Mouse (Mus musculus): ENCODE results near the gene Nppb.
A peak's percentile ranks its signal among the peaks of the same experiment; 100 is the strongest.

Nppb gene

GRCm38 (mm10) chr4:147976237-147976636, 9.4 kb upstream of the Nppb start:
- no peak for DNase-seq (ENCODE audit: low read depth, low spot score)

- no peak for DNase-seq (ENCODE audit: low read depth, low spot score)
Measured at GRCm38 (mm10) chr4:147977726-147978125, 7.9 kb upstream of the Nppb start.

DNA sequence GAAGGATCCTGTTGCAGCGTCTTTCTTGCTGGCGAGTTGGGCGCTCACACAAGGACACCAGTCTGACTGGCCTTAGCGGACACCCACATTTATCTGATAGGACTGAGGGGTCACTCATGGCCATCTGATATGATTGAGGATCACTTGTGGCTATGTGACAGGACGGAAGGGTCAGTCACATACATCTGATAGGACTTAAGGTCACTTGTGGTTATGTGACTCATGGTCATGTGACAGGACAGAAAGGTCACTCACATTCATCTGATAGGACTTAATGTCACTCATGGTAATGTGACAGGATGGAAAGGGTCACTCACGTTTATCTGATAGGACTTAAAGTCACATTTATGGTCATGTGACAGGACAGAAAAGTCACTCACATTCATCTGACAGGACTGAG, 7.2 kb upstream of the Nppb start:
- no peak for DNase-seq (ENCODE audit: low read depth, low spot score)

- DNase-seq (ENCODE audit: low read depth, low spot score) = no peak
Measured at GRCm38 (mm10) chr4:147979441-147979860, 6.1 kb upstream of the Nppb start.

GRCm38 (mm10) chr4:147993571-147994095, 8.0 kb downstream of the Nppb start:
- no peak for DNase-seq (ENCODE audit: low read depth, low spot score)

- no peak for DNase-seq (ENCODE audit: low read depth, low spot score)
Measured at GRCm38 (mm10) chr4:147995311-147995710, 9.7 kb downstream of the Nppb start.

GRCm38 (mm10) chr4:148000202-148000772, 14.7 kb downstream of the Nppb start, which contains the start of gene Nppa:
Gene Nppa, plus strand, starts transcription at chr4:148000722.
- DNase-seq (ENCODE audit: low read depth, low spot score) = no peak

- DNase-seq (ENCODE audit: low read depth, low spot score) = no peak
Measured at GRCm38 (mm10) chr4:148001013-148001789, 15.6 kb downstream of the Nppb start.

DNA sequence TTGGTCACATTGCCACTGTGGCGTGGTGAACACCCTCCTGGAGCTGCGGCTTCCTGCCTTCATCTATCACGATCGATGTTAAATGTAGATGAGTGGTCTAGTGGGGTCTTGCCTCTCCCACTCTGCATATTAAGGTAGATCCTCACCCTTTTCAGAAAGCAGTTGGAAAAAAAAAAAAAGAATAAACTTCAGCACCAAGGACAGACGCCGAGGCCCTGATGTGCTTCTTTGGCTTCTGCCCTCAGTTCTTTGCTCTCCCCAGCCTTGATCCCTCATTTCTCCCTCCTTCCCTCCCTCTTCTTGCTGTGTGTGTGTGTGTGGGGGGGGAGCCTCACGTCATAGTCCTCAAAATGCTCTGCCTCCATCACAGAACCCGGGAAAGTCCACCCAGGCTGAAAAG, 16.3 kb downstream of the Nppb start:
- no peak for DNase-seq (ENCODE audit: low read depth, low spot score)

DNA sequence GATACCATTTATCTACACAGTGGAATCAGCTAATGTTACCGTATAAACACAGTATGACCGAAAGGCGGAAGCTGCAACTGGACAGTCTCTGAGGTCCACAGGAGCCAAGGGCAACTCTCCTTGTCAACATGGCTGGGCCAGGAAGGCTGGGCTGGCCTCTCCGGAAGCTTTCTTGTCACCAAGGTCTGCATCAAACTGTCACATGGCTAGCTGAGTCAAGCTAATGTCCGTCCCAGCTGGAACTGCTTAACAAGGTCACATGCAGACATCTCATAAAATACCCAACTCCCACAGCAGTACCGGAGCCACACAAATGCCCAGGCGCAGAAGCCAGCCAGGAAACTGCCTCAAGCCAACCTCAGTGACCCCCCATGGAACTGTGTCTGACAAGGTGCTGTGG, 18.8 kb downstream of the Nppb start:
- DNase-seq (ENCODE audit: low read depth, low spot score) = no peak

DNA sequence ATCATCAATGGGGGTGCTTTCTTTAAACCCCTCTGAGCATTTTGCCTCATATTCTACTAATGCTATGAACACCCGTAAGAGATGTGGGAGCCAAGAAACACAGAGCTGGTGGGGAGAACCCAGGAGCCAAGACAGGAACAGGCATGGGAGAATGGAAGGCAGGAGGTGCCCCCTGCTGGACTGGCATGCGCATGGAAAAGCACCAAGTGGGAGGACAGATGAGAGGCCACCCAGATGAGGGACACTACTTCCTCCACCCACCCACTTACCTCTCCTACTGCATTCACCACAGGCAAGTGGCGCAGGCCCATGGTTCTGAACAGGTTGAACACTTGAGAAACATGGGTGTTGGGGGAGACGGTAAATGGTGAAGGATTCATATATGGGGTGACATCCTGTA, 22.8 kb downstream of the Nppb start:
- peak; percentile 72 for DNase-seq (ENCODE audit: low read depth, low spot score)

DNA sequence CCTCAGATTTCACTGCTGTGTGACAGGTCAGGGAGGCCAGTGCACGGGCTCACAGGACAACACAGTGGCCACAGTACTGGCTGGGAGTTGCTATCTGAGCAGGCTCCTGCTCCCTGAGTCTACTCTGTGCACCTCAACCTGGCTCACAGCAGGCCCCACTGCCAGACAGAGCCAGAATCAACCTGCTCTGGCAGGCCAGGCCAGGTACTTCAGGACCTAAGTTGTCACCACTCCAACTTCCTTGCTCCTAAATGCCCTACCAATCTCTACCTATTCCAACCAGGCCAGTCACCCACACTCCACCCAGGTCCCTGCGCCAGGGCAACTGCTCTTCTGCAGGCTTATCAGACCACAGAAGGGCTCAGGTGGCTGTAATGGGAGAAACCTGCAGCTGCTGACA, 24.1 kb downstream of the Nppb start:
- no peak for DNase-seq (ENCODE audit: low read depth, low spot score)

- DNase-seq (ENCODE audit: low read depth, low spot score) = no peak
Measured at GRCm38 (mm10) chr4:148011332-148011731, 25.7 kb downstream of the Nppb start.

DNA sequence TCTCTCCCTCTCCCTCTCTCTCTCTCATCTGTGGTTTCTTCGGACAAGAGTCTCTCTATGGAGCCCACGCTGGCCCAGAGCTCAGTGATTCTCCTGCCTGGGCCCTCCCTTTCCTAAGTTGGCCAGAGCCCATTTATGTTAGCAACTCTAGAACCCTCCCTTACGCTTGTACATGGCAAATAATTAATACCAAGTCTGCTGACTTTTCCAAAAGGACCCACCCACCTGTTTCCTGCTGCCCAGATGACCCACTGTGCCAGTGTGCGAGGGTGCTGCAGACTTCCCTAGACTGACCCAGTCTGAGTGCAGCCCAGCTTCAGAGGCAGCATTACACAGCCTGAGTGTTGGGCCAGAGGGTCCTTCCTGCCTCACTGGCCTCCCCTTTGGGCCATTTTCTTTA, 26.6 kb downstream of the Nppb start:
- no peak for DNase-seq (ENCODE audit: low read depth, low spot score)

DNA sequence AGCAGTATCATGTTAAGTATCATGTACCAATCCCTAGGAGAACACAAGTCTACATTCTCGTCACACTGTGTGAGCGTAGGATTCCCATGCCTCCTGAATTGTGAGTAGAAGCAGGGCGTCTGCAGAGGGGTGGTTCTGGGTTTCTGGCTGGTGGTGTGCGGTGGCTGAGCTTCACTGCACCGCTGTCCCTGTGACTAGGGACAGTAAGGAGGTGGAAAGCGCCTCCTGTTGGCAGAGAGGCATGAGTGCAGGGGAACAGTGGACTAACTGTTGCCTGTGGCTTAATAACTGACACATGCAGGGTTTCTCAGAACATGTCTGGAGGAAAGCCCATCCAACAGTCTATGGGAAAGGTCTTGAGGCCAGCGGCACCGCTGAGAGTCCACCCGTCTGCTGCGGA, 29.8 kb downstream of the Nppb start:
- DNase-seq (ENCODE audit: low read depth, low spot score) = no peak

DNA sequence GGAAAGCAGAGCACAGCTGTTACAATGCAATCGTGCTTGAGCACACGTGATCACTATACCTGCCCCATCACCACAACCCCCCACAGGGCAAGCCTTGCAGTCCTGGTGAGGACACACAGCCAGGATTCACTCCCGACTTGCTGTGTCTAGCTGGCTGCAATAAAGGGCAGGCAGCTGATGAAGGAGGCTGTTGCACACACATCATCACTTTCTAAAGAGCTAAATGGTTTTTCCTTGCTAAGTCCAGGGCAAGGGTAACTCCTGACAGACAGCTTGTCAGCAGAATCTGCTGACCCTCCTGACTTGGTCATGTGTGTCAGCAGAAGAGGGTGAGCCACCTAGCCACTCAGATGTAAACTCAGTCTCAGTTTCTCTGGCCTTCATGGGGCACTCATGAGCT, 31.4 kb downstream of the Nppb start:
- DNase-seq (ENCODE audit: low read depth, low spot score) = no peak

- DNase-seq (ENCODE audit: low read depth, low spot score) = peak; percentile 72
Measured at GRCm38 (mm10) chr4:148018410-148018809, 32.8 kb downstream of the Nppb start.

DNA sequence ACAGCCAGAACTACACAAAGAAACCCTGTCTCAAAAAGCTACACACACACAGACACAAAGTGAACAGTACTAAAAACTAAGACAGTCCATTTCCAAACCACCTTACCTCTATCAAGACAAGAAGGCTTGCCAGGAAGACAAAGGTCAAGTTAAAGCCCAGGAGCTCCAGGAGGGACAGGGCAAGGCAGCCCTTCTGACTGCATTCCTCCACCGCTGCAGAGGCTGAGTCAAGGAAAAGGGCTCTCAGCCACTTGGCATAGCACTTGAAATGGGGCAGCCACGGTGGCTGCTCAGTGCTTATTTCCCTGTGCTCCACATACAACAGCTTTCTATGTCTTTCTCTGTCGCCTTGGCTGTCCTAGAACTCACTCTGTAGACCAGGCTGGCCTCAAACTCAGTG, 38.4 kb downstream of the Nppb start:
- no peak for DNase-seq (ENCODE audit: low read depth, low spot score)

DNA sequence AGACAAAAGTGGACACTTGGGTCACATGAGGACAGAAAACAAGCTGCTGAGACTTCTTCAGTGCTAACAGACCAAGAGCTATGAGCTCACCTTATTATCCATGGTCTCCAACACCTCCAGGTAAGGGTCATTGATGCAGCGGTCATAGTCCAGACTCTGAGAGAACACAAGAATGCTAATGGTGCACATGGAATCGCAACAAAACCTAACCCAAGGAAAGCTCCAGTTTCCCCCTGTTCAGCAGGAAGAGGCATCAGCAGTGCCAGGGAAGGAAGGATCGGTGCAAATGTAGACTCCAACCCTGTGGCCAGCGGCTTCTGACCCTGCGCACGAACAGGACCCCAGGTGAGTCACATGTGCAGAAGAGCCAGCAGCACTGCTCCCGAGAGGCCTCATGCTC, 43.7 kb downstream of the Nppb start:
- no peak for DNase-seq (ENCODE audit: low read depth, low spot score)

DNA sequence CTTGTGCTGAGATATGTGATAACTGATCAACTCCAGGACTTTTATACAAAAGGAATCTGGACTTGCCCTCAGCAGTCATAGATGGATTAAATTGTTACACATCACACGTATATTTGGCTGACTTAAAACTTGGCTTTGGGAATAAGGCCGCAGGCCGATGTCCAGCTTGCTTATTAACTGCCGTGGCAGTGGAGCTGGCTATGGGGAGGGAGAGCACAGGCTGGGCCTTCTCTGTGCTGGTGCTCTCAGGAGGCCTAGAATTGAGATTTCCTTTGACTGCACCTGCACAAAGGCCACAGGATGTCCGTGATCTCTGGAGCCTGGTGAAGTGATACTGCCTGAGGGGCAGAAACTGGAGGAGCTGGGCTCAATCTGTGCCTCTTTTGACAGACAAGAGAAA, 44.9 kb downstream of the Nppb start:
- DNase-seq (ENCODE audit: low read depth, low spot score) = no peak

DNA sequence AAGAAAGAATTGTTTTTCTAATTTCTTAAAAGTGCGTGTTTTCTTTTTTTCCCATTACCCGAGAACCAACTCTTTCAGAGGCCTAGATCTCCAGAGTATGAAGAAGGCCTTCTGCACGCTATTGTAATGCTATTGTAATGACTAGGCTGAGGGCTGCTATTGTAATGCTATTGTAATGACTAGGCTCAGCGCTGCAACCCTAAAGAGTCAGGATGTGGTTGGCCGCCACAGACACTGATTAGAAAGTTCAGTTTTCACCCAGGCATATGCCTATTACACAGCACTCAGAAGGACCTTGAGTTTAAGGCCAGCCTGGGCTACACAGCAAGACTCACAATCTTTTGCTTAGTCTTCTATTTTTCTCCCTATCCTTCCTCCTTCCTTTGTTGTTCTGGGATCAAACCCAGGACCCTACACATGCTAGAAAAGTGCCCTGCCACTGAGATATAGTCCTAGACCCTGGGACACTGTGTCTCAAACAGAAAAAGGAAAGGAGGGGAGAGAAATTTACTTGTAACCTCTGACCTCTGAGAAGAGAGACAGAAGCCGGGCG, 48.3 kb downstream of the Nppb start:
- no peak for DNase-seq (ENCODE audit: low read depth, low spot score)

- no peak for DNase-seq (ENCODE audit: low read depth, low spot score)
Measured at GRCm38 (mm10) chr4:148035440-148035839, 49.9 kb downstream of the Nppb start.
